Mouse (Mus musculus) megakaryocyte, embryonic 14.5 days (primary cell): Measurements from ENCODE around the gene Epdr1. TPM values are rescaled to one million over a fixed set of nuclear protein-coding genes. Genes with fewer than 3 reads are reported as not detected.
A peak's percentile ranks its signal among the peaks of the same experiment; 100 is the strongest.

Source experiments
- H3K27me3 ChIP-seq: replicated peaks from 2 replicates; pipeline ENCODE3; 2012; ENCODE audit warnings: inconsistent platforms
- H3K36me3 ChIP-seq: replicated peaks from 2 replicates; pipeline ENCODE3; 2012; ENCODE audit warnings: low read length, inconsistent platforms, mixed read lengths
- H3K4me1 ChIP-seq: 2 replicates; pipeline ENCODE4 v1.6.1; 2012; ENCODE audit warnings: inconsistent platforms
- H3K4me3 ChIP-seq: replicated peaks from 2 replicates; pipeline ENCODE3; 2012; ENCODE audit warnings: moderate library complexity, mild to moderate bottlenecking, inconsistent platforms
- H3K9me3 ChIP-seq: 2 replicates; pipeline ENCODE4 v1.6.1; 2012; ENCODE audit warnings: inconsistent platforms
- FLI1 ChIP-seq: IDR thresholded peaks from 2 replicates; pipeline ENCODE4 v1.6.1; 2012; ENCODE audit warnings: low read length, inconsistent platforms, mixed read lengths
- GATA1 ChIP-seq: IDR thresholded peaks from 3 replicates; pipeline ENCODE4 v1.6.1; 2012; ENCODE audit warnings: mixed read lengths, low read length, inconsistent platforms, borderline replicate concordance
- polyA plus RNA-seq: library from polyadenylated mRNA; stranded (reverse); fragments of >175 nt; gene quantifications from 2 replicates; pipeline ENCODE4 v1.2.3, GENCODE M21; 2012; ENCODE audit warnings: low replicate concordance; ENCODE audit not compliant: insufficient read depth

Gene Epdr1
- polyA plus RNA-seq, 1 experiment = 2.2 TPM

GRCm38 (mm10) chr13:19624632-19625320 lies 5.0 kb upstream of the Epdr1 start:
- no peak for TF ChIP-seq FLI1
- no peak for TF ChIP-seq GATA1
- peaks cover 15% of the 10 kb centered on the region for H3K4me1 ChIP-seq
- H3K4me3 ChIP-seq = no peak overlapping the region
- no peaks in the 10 kb centered on the region for H3K9me3 ChIP-seq
- no peaks in the 10 kb centered on the region for H3K36me3 ChIP-seq
- peaks cover 46% of the 10 kb centered on the region for H3K27me3 ChIP-seq

GRCm38 (mm10) chr13:19623228-19623905 lies 3.6 kb upstream of the Epdr1 start:
- TF ChIP-seq GATA1 (no peak), FLI1 (no peak)

GRCm38 (mm10) chr13:19622573-19623227 lies 3.0 kb upstream of the Epdr1 start, which contains the start of gene Sfrp4:
Gene Sfrp4, plus strand, starts transcription at chr13:19623104.
- H3K4me3 ChIP-seq = peak within 1 kb of the TSS; percentile 90
- H3K9me3 ChIP-seq = no peaks in the 10 kb centered on the region
- no peaks in the 10 kb centered on the region for H3K36me3 ChIP-seq
- H3K4me1 ChIP-seq = peaks cover 25% of the 10 kb centered on the region
- no peak for TF ChIP-seq FLI1
- peaks cover 53% of the 10 kb centered on the region for H3K27me3 ChIP-seq

More at GRCm38 (mm10) chr13:19623228-19623905, 3.6 kb upstream of the Epdr1 start:
- H3K27me3 ChIP-seq = peaks cover 53% of the 10 kb centered on the region
- peak overlapping the region; percentile 90 for H3K4me3 ChIP-seq
- H3K36me3 ChIP-seq = no peaks in the 10 kb centered on the region
- H3K9me3 ChIP-seq = no peaks in the 10 kb centered on the region
- peaks cover 25% of the 10 kb centered on the region for H3K4me1 ChIP-seq

GRCm38 (mm10) chr13:19618841-19619215 lies 899 bp downstream of the Epdr1 start:
- Histone ChIP-seq H3K36me3 (no peaks in the 10 kb centered on the region), H3K9me3 (no peaks in the 10 kb centered on the region), H3K4me3 (peak overlapping the region; percentile 95), H3K27me3 (peaks cover 40% of the 10 kb centered on the region), H3K4me1 (peaks cover 25% of the 10 kb centered on the region)
- TF ChIP-seq GATA1 (no peak), FLI1 (no peak)

GRCm38 (mm10) chr13:19618081-19618480 lies 1.6 kb downstream of the Epdr1 start:
- H3K27me3 ChIP-seq = peaks cover 32% of the 10 kb centered on the region
- no peak overlapping the region for H3K4me3 ChIP-seq

GRCm38 (mm10) chr13:19614311-19614710 lies 5.4 kb downstream of the Epdr1 start:
- no peaks in the 10 kb centered on the region for H3K36me3 ChIP-seq

More at GRCm38 (mm10) chr13:19618081-19618480, 1.6 kb downstream of the Epdr1 start:
- Histone ChIP-seq H3K36me3 (no peaks in the 10 kb centered on the region), H3K4me1 (peaks cover 19% of the 10 kb centered on the region), H3K9me3 (no peaks in the 10 kb centered on the region)
- TF ChIP-seq FLI1 (no peak), GATA1 (no peak)

GRCm38 (mm10) chr13:19613426-19613825 lies 6.3 kb downstream of the Epdr1 start:
- H3K4me1 ChIP-seq = no peaks in the 10 kb centered on the region
- H3K4me3 ChIP-seq = no peak overlapping the region
- no peak for TF ChIP-seq GATA1
- H3K9me3 ChIP-seq = no peaks in the 10 kb centered on the region
- H3K36me3 ChIP-seq = no peaks in the 10 kb centered on the region
- no peaks in the 10 kb centered on the region for H3K27me3 ChIP-seq

More at GRCm38 (mm10) chr13:19614311-19614710, 5.4 kb downstream of the Epdr1 start:
- peaks cover 6% of the 10 kb centered on the region for H3K4me1 ChIP-seq
- H3K4me3 ChIP-seq = no peak overlapping the region
- no peaks in the 10 kb centered on the region for H3K9me3 ChIP-seq
- peaks cover 3% of the 10 kb centered on the region for H3K27me3 ChIP-seq
- TF ChIP-seq GATA1 (no peak), FLI1 (no peak)

- Histone ChIP-seq H3K4me3 (no peak overlapping the region), H3K27me3 (no peaks in the 10 kb centered on the region), H3K4me1 (no peaks in the 10 kb centered on the region), H3K36me3 (no peaks in the 10 kb centered on the region), H3K9me3 (no peaks in the 10 kb centered on the region)
- TF ChIP-seq FLI1 (no peak), GATA1 (no peak)
Observed at GRCm38 (mm10) chr13:19612963-19613362, 6.8 kb downstream of the Epdr1 start.

- Histone ChIP-seq H3K27me3 (no peaks in the 10 kb centered on the region), H3K4me1 (no peaks in the 10 kb centered on the region), H3K4me3 (no peak overlapping the region), H3K9me3 (no peaks in the 10 kb centered on the region), H3K36me3 (no peaks in the 10 kb centered on the region)
- no peak for TF ChIP-seq GATA1
Observed at GRCm38 (mm10) chr13:19612348-19612747, 7.4 kb downstream of the Epdr1 start.

- Histone ChIP-seq H3K27me3 (no peaks in the 10 kb centered on the region), H3K9me3 (no peaks in the 10 kb centered on the region), H3K36me3 (no peaks in the 10 kb centered on the region), H3K4me1 (no peaks in the 10 kb centered on the region), H3K4me3 (no peak overlapping the region)
- no peak for TF ChIP-seq FLI1
- no peak for TF ChIP-seq GATA1
Observed at GRCm38 (mm10) chr13:19608120-19608519, 11.6 kb downstream of the Epdr1 start.
